Mouse (Mus musculus) spleen, adult 2 months (tissue): ENCODE results near the gene Dusp10.

Experiments
- CTCF ChIP-seq: fragments of 200-500 bp; IDR thresholded peaks from 2 replicates; pipeline ENCODE4 v1.5.1; 2011; ENCODE audit warnings: mild to moderate bottlenecking, inconsistent platforms; ENCODE audit not compliant: insufficient read depth, insufficient read length, insufficient replicate concordance; ENCODE audit errors: extremely low read depth
- POLR2A ChIP-seq: fragments of 200-500 bp; IDR thresholded peaks from 2 replicates; pipeline ENCODE4 v1.6.1; 2011; ENCODE audit warnings: low read depth, low read length, inconsistent platforms

GRCm38 (mm10) chr1:184060828-184061734 lies 48.0 kb downstream of the Dusp10 start:
- no peak for TF ChIP-seq CTCF
- TF ChIP-seq POLR2A = no peak
